Mouse (Mus musculus): Measurements from ENCODE around the gene Xpo4.
A peak's percentile ranks its signal among the peaks of the same experiment; 100 is the strongest.
"Not testable (repeated sequence)": the region's sequence is repeated elsewhere in the genome, so short reads cannot be mapped to it uniquely, and the experiment has no call there.

Gene Xpo4

GRCm38 (mm10) chr14:57682751-57683150 is 17.5 kb upstream of the Xpo4 start:
- DNase-seq (ENCODE audit: low spot score in 2 of 2), result no peak

GRCm38 (mm10) chr14:57679958-57680535 is 14.8 kb upstream of the Xpo4 start:
- DNase-seq (ENCODE audit: low spot score in 2 of 2), result peak; percentile 76 to 84

GRCm38 (mm10) chr14:57679523-57679922 is 14.3 kb upstream of the Xpo4 start:
- DNase-seq (ENCODE audit: low spot score in 2 of 2), result no peak

GRCm38 (mm10) chr14:57675481-57675880 is 10.3 kb upstream of the Xpo4 start:
- no peak for DNase-seq (ENCODE audit: low spot score in 2 of 2)

GRCm38 (mm10) chr14:57665628-57665950 is 359 bp upstream of the Xpo4 start:
- no peak for DNase-seq (ENCODE audit: low spot score in 2 of 2)

GRCm38 (mm10) chr14:57664311-57664821 is 864 bp downstream of the Xpo4 start:
- peak; percentile 14 to 17 for DNase-seq (ENCODE audit: low spot score in 2 of 2)

- DNase-seq (ENCODE audit: low spot score in 2 of 2), result no peak
These were observed 1.6 kb downstream of the Xpo4 start for GRCm38 (mm10) chr14:57663630-57664029.

GRCm38 (mm10) chr14:57658301-57658700 is 6.9 kb downstream of the Xpo4 start:
- no peak for DNase-seq (ENCODE audit: low spot score in 2 of 2)

GRCm38 (mm10) chr14:57657500-57657899 is 7.7 kb downstream of the Xpo4 start:
- no peak for DNase-seq (ENCODE audit: low spot score in 2 of 2)

- DNase-seq (ENCODE audit: low spot score in 2 of 2), result not testable (repeated sequence)
These were observed 8.7 kb downstream of the Xpo4 start for GRCm38 (mm10) chr14:57656519-57656918.

GRCm38 (mm10) chr14:57649501-57649900 is 15.7 kb downstream of the Xpo4 start:
- DNase-seq (ENCODE audit: low spot score in 2 of 2), result no peak

GRCm38 (mm10) chr14:57646155-57646554 is 19.1 kb downstream of the Xpo4 start:
- no peak for DNase-seq (ENCODE audit: low spot score in 2 of 2)

GRCm38 (mm10) chr14:57639153-57639552 is 26.1 kb downstream of the Xpo4 start:
- no peak for DNase-seq (ENCODE audit: low spot score in 2 of 2)

GRCm38 (mm10) chr14:57634141-57634540 is 31.1 kb downstream of the Xpo4 start:
- DNase-seq (ENCODE audit: low spot score in 2 of 2), result no peak

- DNase-seq (ENCODE audit: low spot score in 2 of 2), result no peak
These were observed 35.6 kb downstream of the Xpo4 start for GRCm38 (mm10) chr14:57629595-57629994.

GRCm38 (mm10) chr14:57622934-57623333 is 42.3 kb downstream of the Xpo4 start:
- DNase-seq (ENCODE audit: low spot score in 2 of 2), result no peak

- DNase-seq (ENCODE audit: low spot score in 2 of 2), result no peak
These were observed 43.5 kb downstream of the Xpo4 start for GRCm38 (mm10) chr14:57621699-57622098.

GRCm38 (mm10) chr14:57620598-57621236 is 44.5 kb downstream of the Xpo4 start:
- DNase-seq (ENCODE audit: low spot score in 2 of 2), result no peak

- DNase-seq (ENCODE audit: low spot score in 2 of 2), result peak in 1 of 2 experiments; percentile 17
These were observed 45.7 kb downstream of the Xpo4 start for GRCm38 (mm10) chr14:57619487-57619886.

GRCm38 (mm10) chr14:57617675-57618074 is 47.6 kb downstream of the Xpo4 start:
- DNase-seq (ENCODE audit: low spot score in 2 of 2), result no peak

GRCm38 (mm10) chr14:57616339-57616965 is 48.8 kb downstream of the Xpo4 start:
- no peak for DNase-seq (ENCODE audit: low spot score in 2 of 2)

- no peak for DNase-seq (ENCODE audit: low spot score in 2 of 2)
These were observed 49.4 kb downstream of the Xpo4 start for GRCm38 (mm10) chr14:57615828-57616227.

- no peak for DNase-seq (ENCODE audit: low spot score in 2 of 2)
These were observed 54.2 kb downstream of the Xpo4 start for GRCm38 (mm10) chr14:57611034-57611433.
